Mouse (Mus musculus) spleen, adult 2 months (tissue): ENCODE results near the gene Pus1. TPM values are rescaled to one million over a fixed set of nuclear protein-coding genes. Genes with fewer than 3 reads are reported as not detected.

Experiments
- DNase-seq, 2 experiments: peaks; one replicate each; pipeline versions ENCODE4 v3.0.0 to v3.0.0-alpha.2; 2012 to 2021; ENCODE audit warnings: low spot score in 2 of 2, low read depth in 1 of 2
- H3K27ac ChIP-seq: fragments of 200-500 bp; 2 replicates; pipeline ENCODE4 v1.5.1; 2012; ENCODE audit warnings: low read length, inconsistent platforms; ENCODE audit not compliant: insufficient read depth
- H3K27me3 ChIP-seq: fragments of 200-500 bp; 2 replicates; pipeline ENCODE4 v1.6.1; 2012; ENCODE audit warnings: mild to moderate bottlenecking, moderate library complexity, low read length, inconsistent platforms; ENCODE audit not compliant: control insufficient read depth, insufficient read depth
- H3K36me3 ChIP-seq: fragments of 200-500 bp; 2 replicates; pipeline ENCODE4 v1.6.1; 2012; ENCODE audit warnings: mild to moderate bottlenecking, low read length, inconsistent platforms; ENCODE audit not compliant: control insufficient read depth, insufficient read depth
- H3K4me1 ChIP-seq: fragments of 200-500 bp; 2 replicates; pipeline ENCODE4 v1.6.1; 2011; ENCODE audit warnings: inconsistent platforms; ENCODE audit not compliant: control insufficient read depth, insufficient read depth, insufficient read length
- H3K4me3 ChIP-seq: fragments of 200-500 bp; 2 replicates; pipeline ENCODE4 v1.5.1; 2011; ENCODE audit warnings: mild to moderate bottlenecking, inconsistent platforms; ENCODE audit not compliant: insufficient read depth, insufficient read length; ENCODE audit errors: extremely low read depth
- CTCF ChIP-seq: fragments of 200-500 bp; IDR thresholded peaks from 2 replicates; pipeline ENCODE4 v1.5.1; 2011; ENCODE audit warnings: mild to moderate bottlenecking, inconsistent platforms; ENCODE audit not compliant: insufficient read depth, insufficient read length, insufficient replicate concordance; ENCODE audit errors: extremely low read depth
- POLR2A ChIP-seq: fragments of 200-500 bp; IDR thresholded peaks from 2 replicates; pipeline ENCODE4 v1.6.1; 2011; ENCODE audit warnings: low read depth, low read length, inconsistent platforms
- WGBS: fragments of 180-500 bp; shearing (Covaris S2); methylation state at CpG from one replicate; pipeline ENCODE4 v1.1.7; 2018; 5-methylcytosine and 5-hydroxymethylcytosine counted together
- polyA plus RNA-seq: library from polyadenylated mRNA; depleted of rRNA; stranded (reverse); fragments of >200 nt; gene quantifications from 2 replicates; pipeline ENCODE4 v1.2.3, GENCODE M21; 2012

Pus1 gene
- polyA plus RNA-seq, 1 experiment = 19.2 TPM

GRCm38 (mm10) chr5:110770448-110771158 is 9.9 kb downstream of the Pus1 start, which contains the start of gene Ep400:
Gene Ep400 (minus strand): TSS chr5:110770717.
- WGBS = under 1% methylated on average over 83 of the region's 83 CpGs
- peaks cover 17% of the 10 kb centered on the region for H3K36me3 ChIP-seq
- no peaks in the 10 kb centered on the region for H3K27me3 ChIP-seq
- H3K4me3 ChIP-seq = peak within 1 kb of the TSS; percentile 98
- DNase-seq = peak; percentile 99 to 100
- peak; percentile 84 for TF ChIP-seq POLR2A
- TF ChIP-seq CTCF = peak; percentile 70
- peak within 1 kb of the TSS; percentile 92 for H3K27ac ChIP-seq
- H3K4me1 ChIP-seq = peaks cover 6% of the 10 kb centered on the region; the same call in 1 of the 2 replicates

- Histone ChIP-seq H3K27ac (peak overlapping the region; percentile 92), H3K4me3 (peak overlapping the region; percentile 98), H3K27me3 (no peaks in the 10 kb centered on the region), H3K4me1 (peaks cover 6% of the 10 kb centered on the region; the same call in 1 of the 2 replicates), H3K36me3 (peaks cover 12% of the 10 kb centered on the region)
- under 1% methylated on average over 58 of the region's 58 CpGs for WGBS
- TF ChIP-seq CTCF (no peak), POLR2A (no peak)
- peak; percentile 18 to 33 for DNase-seq
Measured at GRCm38 (mm10) chr5:110770031-110770445, 10.4 kb downstream of the Pus1 start.

DNA sequence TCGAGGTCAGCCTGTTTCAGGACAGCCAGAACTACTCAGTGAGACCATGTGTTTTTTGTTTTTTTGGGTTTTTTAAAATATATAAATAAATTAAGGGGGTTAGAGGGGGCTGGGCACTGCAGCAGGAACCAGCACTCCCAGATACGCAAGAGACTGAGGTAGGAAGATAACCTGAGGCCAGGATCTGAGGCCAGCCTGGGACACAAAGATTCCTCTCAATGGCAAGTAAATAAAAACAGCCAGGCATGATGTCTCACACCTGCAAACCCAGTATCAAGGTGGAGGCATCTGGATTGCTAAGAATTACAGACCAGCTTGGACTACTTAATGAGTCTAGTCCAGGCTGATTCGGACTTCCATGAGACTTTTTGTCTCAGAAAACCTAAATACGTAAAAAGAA is 11.2 kb downstream of the Pus1 start:
- Histone ChIP-seq H3K27me3 (no peaks in the 10 kb centered on the region), H3K36me3 (peaks cover 7% of the 10 kb centered on the region), H3K4me1 (peaks cover 6% of the 10 kb centered on the region; the same call in 1 of the 2 replicates), H3K27ac (no peak overlapping the region), H3K4me3 (peak overlapping the region; percentile 98; the same call in 1 of the 2 replicates)
- 44% methylated on average over 4 of the region's 4 CpGs for WGBS
- TF ChIP-seq CTCF = no peak
- TF ChIP-seq POLR2A = no peak
- no peak for DNase-seq

GRCm38 (mm10) chr5:110763890-110764289 is 16.6 kb downstream of the Pus1 start:
- TF ChIP-seq POLR2A = no peak
- no peak for TF ChIP-seq CTCF
- no peak overlapping the region for H3K4me3 ChIP-seq
- H3K27me3 ChIP-seq = no peaks in the 10 kb centered on the region
- no peak for DNase-seq
- 94% methylated on average over 8 of the region's 8 CpGs for WGBS
- H3K4me1 ChIP-seq = peaks cover 2% of the 10 kb centered on the region
- H3K36me3 ChIP-seq = no peaks in the 10 kb centered on the region
- H3K27ac ChIP-seq = no peak overlapping the region

DNA sequence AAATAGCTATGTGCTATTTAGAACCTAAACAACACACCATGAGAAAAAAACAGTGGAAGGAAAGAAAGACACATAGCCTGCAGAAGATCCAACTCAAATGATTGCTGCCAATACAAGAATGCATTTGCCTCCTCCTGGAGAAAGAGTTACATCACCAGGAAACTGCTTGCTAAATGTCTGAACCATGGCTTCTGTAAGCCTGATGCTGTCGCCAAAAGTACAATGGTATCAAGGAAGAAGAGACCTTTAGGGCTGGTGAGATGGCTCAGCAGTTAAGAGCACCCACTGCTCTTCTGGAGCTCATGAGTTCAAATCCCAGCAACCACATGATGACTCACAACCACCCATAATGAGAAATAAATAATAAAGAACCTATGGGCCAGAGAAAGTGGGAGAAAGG is 35.4 kb downstream of the Pus1 start:
- H3K27ac ChIP-seq = no peak overlapping the region
- no peaks in the 10 kb centered on the region for H3K27me3 ChIP-seq
- no peak for DNase-seq
- TF ChIP-seq POLR2A (no peak), CTCF (no peak)
- WGBS = 82% methylated on average over 1 of the region's 1 CpGs
- H3K36me3 ChIP-seq = peaks cover 5% of the 10 kb centered on the region
- H3K4me1 ChIP-seq = no peaks in the 10 kb centered on the region; the same call in 1 of the 2 replicates
- no peak overlapping the region for H3K4me3 ChIP-seq

DNA sequence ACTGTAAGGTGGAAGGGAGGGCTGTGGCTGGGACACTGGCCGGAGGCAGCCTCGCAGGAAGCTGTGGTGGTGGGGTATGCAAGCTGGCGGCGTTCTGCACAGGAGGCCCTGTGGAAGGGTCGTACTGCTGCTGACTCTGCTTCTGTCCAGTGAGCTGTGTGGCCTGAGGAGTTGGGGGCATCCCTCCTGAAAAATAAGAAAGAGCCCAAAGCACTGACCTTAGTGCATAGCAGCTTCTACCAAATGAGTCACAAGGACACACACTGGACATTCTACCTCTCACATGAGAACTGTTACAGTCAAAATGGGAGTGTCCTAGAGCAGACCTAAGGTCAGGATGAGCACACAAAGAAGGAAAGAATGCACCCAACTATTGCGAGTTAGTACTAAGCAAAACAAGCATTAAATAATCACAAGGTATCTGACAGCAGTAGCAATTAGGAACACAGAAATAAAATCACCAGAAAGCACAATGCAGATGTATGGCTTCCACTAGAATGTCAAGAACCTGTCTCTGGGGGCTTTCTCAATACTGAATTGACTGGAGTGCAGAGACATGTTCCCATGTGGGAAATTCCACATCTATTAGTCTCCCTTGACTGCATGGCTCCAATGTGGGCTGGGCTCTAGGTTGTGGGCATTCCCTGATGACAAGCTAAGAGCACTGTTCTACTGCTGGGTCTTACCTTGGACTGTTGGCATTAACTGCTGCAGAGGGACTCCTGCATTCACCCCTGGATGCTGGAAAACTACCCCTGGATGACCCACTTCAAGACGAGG is 40.8 kb downstream of the Pus1 start:
- no peak for DNase-seq
- H3K27me3 ChIP-seq = no peaks in the 10 kb centered on the region
- H3K4me1 ChIP-seq = no peaks in the 10 kb centered on the region
- WGBS = 74% methylated on average over 7 of the region's 7 CpGs
- no peak overlapping the region for H3K4me3 ChIP-seq
- TF ChIP-seq POLR2A (no peak), CTCF (no peak)
- H3K27ac ChIP-seq = no peak overlapping the region
- H3K36me3 ChIP-seq = peaks cover 34% of the 10 kb centered on the region
